In the genomic region with DNA sequence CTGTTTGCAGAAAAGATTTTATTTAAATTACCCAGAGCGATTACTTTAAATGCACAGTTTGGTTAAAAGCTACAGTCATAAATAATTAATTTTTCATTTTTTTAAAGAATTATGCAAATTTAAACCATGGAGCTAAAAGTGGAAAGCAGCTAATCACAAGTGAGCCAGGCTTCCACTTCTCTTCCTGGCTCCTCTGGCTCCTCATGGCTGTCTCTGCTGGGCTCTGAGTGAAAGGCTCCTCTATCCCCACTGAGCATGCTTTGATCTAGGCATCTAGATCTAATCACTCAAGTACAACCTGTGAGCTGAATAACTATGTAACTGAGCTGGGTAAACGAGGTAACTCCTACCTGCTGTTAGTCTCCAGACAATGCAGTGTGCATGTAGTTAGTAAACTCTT, we compare ENCODE assay signal across 33 mouse cellular contexts.
DNase-seq lines count a peak whose midpoint lies in the region; ATAC-seq and TF ChIP-seq lines count a peak whose summit lies in the region.
"Had no signal": no experiment of that assay in that cellular context is flagged by ENCODE, and none has a peak within 500 bp of the region (broad histone marks: within the 10 kb centered on the region; RNA-seq: fewer than 3 reads in every experiment).

No protein-coding gene starts in this region.

- WGBS in forebrain, embryonic 14.5 days, result 40% methylated on average over 2 of the region's 2 CpGs
- 69% methylated on average over 2 of the region's 2 CpGs for WGBS in forebrain, embryonic 11.5 days
- WGBS in heart, adult 2 months, result 60% methylated on average over 2 of the region's 2 CpGs
- WGBS in forebrain, embryonic 16.5 days, result 19% methylated on average over 2 of the region's 2 CpGs

- H3K36me3 ChIP-seq in forebrain, embryonic 14.5 days (ENCODE audit: control insufficient read depth, insufficient read depth, low read length), result no peaks in the 10 kb centered on the region
- no peaks in the 10 kb centered on the region for H3K36me3 ChIP-seq in forebrain, embryonic 11.5 days (ENCODE audit: control insufficient read depth, insufficient read depth, low read length)
- no peaks in the 10 kb centered on the region for H3K36me3 ChIP-seq in heart, adult 2 months (ENCODE audit: control insufficient read depth, insufficient read depth, low read length)
- H3K36me3 ChIP-seq in forebrain, embryonic 16.5 days (ENCODE audit: control insufficient read depth, insufficient read depth), result no peaks in the 10 kb centered on the region
- H3K36me3 ChIP-seq: embryonic facial prominence, embryonic 10.5 days; embryonic facial prominence, embryonic 13.5 days; G1E; heart, embryonic 12.5 days; heart, embryonic 15.5 days; hindbrain, embryonic 10.5 days; hindbrain, embryonic 13.5 days had no signal

- TF ChIP-seq EP300 in heart, adult 2 months (IDR thresholded peaks at IDR 0.05; ENCODE audit: insufficient read depth, low read depth, low read length), result no peak

- no peak overlapping the region for H3K9ac ChIP-seq in forebrain, embryonic 14.5 days (ENCODE audit: low read length)
- no peak overlapping the region for H3K9ac ChIP-seq in forebrain, embryonic 11.5 days (ENCODE audit: low read length)
- H3K9ac ChIP-seq in heart, adult 2 months (ENCODE audit: low read depth, low read length), result no peak overlapping the region
- H3K9ac ChIP-seq in forebrain, embryonic 16.5 days (replicated peaks; ENCODE audit: low read depth, low read length), result no peak overlapping the region
- H3K9ac ChIP-seq: embryonic facial prominence, embryonic 13.5 days; heart, embryonic 12.5 days; heart, embryonic 15.5 days; hindbrain, embryonic 13.5 days had no signal

- no peak overlapping the region for H3K4me3 ChIP-seq in forebrain, embryonic 14.5 days (ENCODE audit: low read depth, low read length)
- H3K4me3 ChIP-seq in forebrain, embryonic 11.5 days (ENCODE audit: low read depth, low read length), result no peak overlapping the region
- H3K4me3 ChIP-seq in heart, adult 2 months, result no peak overlapping the region
- no peak overlapping the region for H3K4me3 ChIP-seq in forebrain, embryonic 16.5 days (replicated peaks; ENCODE audit: low read length)
- H3K4me3 ChIP-seq: embryonic facial prominence, embryonic 10.5 days; embryonic facial prominence, embryonic 13.5 days; erythroblast, embryonic 14.5 days; heart, embryonic 12.5 days; heart, embryonic 15.5 days; hindbrain, embryonic 10.5 days; hindbrain, embryonic 13.5 days had no signal

- H3K27ac ChIP-seq in forebrain, embryonic 14.5 days (ENCODE audit: low read depth, low read length), result no peak overlapping the region
- H3K27ac ChIP-seq in forebrain, embryonic 11.5 days (ENCODE audit: low read depth, low read length), result no peak overlapping the region
- H3K27ac ChIP-seq in heart, adult 2 months, result no peak overlapping the region
- peak overlapping the region; percentile 47 for H3K27ac ChIP-seq in forebrain, embryonic 16.5 days (ENCODE audit: low read length)
- H3K27ac ChIP-seq: embryonic facial prominence, embryonic 10.5 days; embryonic facial prominence, embryonic 13.5 days; heart, embryonic 15.5 days; hindbrain, embryonic 10.5 days; hindbrain, embryonic 13.5 days had no signal

- no peak for TF ChIP-seq POLR2A in heart, adult 2 months (IDR thresholded peaks at IDR 0.05; ENCODE audit: insufficient read depth, low read depth, low read length)
- no peak for TF ChIP-seq POLR2A in brain, embryonic 14.5 days (IDR thresholded peaks at IDR 0.05; ENCODE audit: borderline replicate concordance, extremely low read depth, insufficient read depth, insufficient read length, poor library complexity, severe bottlenecking)

- no peaks in the 10 kb centered on the region for H3K4me1 ChIP-seq in forebrain, embryonic 14.5 days (ENCODE audit: control insufficient read depth, insufficient read depth, low read length)
- H3K4me1 ChIP-seq in forebrain, embryonic 11.5 days (replicated peaks; ENCODE audit: control insufficient read depth, insufficient read depth, low read length), result no peaks in the 10 kb centered on the region
- H3K4me1 ChIP-seq in heart, adult 2 months (ENCODE audit: control insufficient read depth, insufficient read depth, low read length), result no peaks in the 10 kb centered on the region
- peaks cover 11% of the 10 kb centered on the region for H3K4me1 ChIP-seq in forebrain, embryonic 16.5 days (replicated peaks; ENCODE audit: control insufficient read depth, insufficient read depth, low read length)
- H3K4me1 ChIP-seq: embryonic facial prominence, embryonic 10.5 days; embryonic facial prominence, embryonic 13.5 days; heart, embryonic 12.5 days; heart, embryonic 15.5 days; hindbrain, embryonic 10.5 days; hindbrain, embryonic 13.5 days had no signal

- no peaks in the 10 kb centered on the region for H3K27me3 ChIP-seq in forebrain, embryonic 14.5 days (replicated peaks; ENCODE audit: control insufficient read depth, insufficient read depth, low read length)
- H3K27me3 ChIP-seq in forebrain, embryonic 11.5 days (ENCODE audit: control insufficient read depth, insufficient read depth, low read length), result no peaks in the 10 kb centered on the region
- H3K27me3 ChIP-seq in heart, adult 2 months (ENCODE audit: control insufficient read depth, insufficient read depth, low read length), result no peaks in the 10 kb centered on the region
- H3K27me3 ChIP-seq in forebrain, embryonic 16.5 days (replicated peaks; ENCODE audit: control insufficient read depth, insufficient read depth, low read length), result no peaks in the 10 kb centered on the region
- H3K27me3 ChIP-seq: CH12.LX; embryonic facial prominence, embryonic 13.5 days; heart, embryonic 12.5 days; heart, embryonic 15.5 days; hindbrain, embryonic 13.5 days; Patski had no signal

- no peak overlapping the region for H3K4me2 ChIP-seq in forebrain, embryonic 14.5 days (ENCODE audit: low read length)
- H3K4me2 ChIP-seq in forebrain, embryonic 11.5 days (ENCODE audit: low read depth, low read length, severe bottlenecking), result no peak overlapping the region
- H3K4me2 ChIP-seq in forebrain, embryonic 16.5 days (ENCODE audit: low read length), result no peak overlapping the region
- H3K4me2 ChIP-seq: embryonic facial prominence, embryonic 13.5 days; heart, embryonic 12.5 days; heart, embryonic 15.5 days; hindbrain, embryonic 13.5 days had no signal

- TF ChIP-seq CTCF in heart, adult 2 months (IDR thresholded peaks at IDR 0.05), result no peak
- TF ChIP-seq CTCF in brain, embryonic 14.5 days (IDR thresholded peaks at IDR 0.05; ENCODE audit: borderline replicate concordance, extremely low read depth, insufficient read depth, insufficient read length), result no peak

- no peaks in the 10 kb centered on the region for H3K79me2 ChIP-seq in heart, adult 2 months (replicated peaks; ENCODE audit: control insufficient read depth, insufficient read depth, low read length)

- DNase-seq in forebrain, embryonic 14.5 days (ENCODE audit: low spot score), result peak; percentile 42
- no peak for DNase-seq in forebrain, embryonic 11.5 days (ENCODE audit: low spot score)
- peak; percentile 30 for DNase-seq in heart, adult 11 months
- DNase-seq in heart, adult 2 months, result no peak
- DNase-seq in brain, embryonic 14.5 days (ENCODE audit: low read depth), result peak; percentile 56
- DNase-seq in layer of hippocampus, postnatal 14 days (ENCODE audit: low spot score in 2 of 2), result no peak
- DNase-seq: adrenal gland, postnatal 10 days; adrenal gland, postnatal 36 days; B cell, adult 2 months; cerebellum, adult 11-12 months; cerebellum, adult 8-10 months; cerebellum, postnatal 10 days; cerebellum, postnatal 36 days; embryo, embryonic 11 days; gastrocnemius, postnatal 10 days; gastrocnemius, postnatal 36 days; heart, postnatal 10 days; heart, postnatal 36 days; kidney, adult 18-20 months had no signal

- peak; percentile 44; the same call in 1 of the 2 replicates for ATAC-seq in forebrain, embryonic 14.5 days
- ATAC-seq in forebrain, embryonic 11.5 days (replicated peaks; ENCODE audit: low FRiP score), result no peak
- peak; percentile 88 for ATAC-seq in forebrain, embryonic 16.5 days
- ATAC-seq: hindbrain, embryonic 16.5 days; inflammation-experienced regulatory T-cells, adult 6 months; intestine, embryonic 16.5 days; Patski had no signal

- intact Hi-C loops in heart, adult 2 months (cut with DNase I), result no loop called here

- H3K9me3 ChIP-seq in forebrain, embryonic 14.5 days (replicated peaks; ENCODE audit: control insufficient read depth, low read length), result no peaks in the 10 kb centered on the region
- H3K9me3 ChIP-seq in forebrain, embryonic 11.5 days (ENCODE audit: control insufficient read depth, low read length), result no peaks in the 10 kb centered on the region
- H3K9me3 ChIP-seq in forebrain, embryonic 16.5 days (ENCODE audit: control insufficient read depth, low read length), result no peaks in the 10 kb centered on the region
- H3K9me3 ChIP-seq: embryonic facial prominence, embryonic 10.5 days; heart, embryonic 15.5 days; hindbrain, embryonic 10.5 days; hindbrain, embryonic 13.5 days had no signal

Comparison
In these comparisons a context has a peak if more than half of its experiments do, and no peak if none do; other contexts are left out.
1. DNase-seq: peak in forebrain, embryonic 14.5 days (single experiment), heart, adult 11 months (single experiment) and brain, embryonic 14.5 days (single experiment); none in forebrain, embryonic 11.5 days (single experiment), heart, adult 2 months (0 of 2) and layer of hippocampus, postnatal 14 days (0 of 2).